Mouse (Mus musculus): Measurements from ENCODE around the gene Sdc3. TPM values are rescaled to one million over a fixed set of nuclear protein-coding genes. Genes with fewer than 3 reads are reported as not detected.

Gene Sdc3
- polyA plus RNA-seq, 1 experiment = 73.1 TPM

GRCm38 (mm10) chr4:130799582-130799981, 7.2 kb downstream of the Sdc3 start:
- no peak for TF ChIP-seq CTCF (IDR thresholded peaks at IDR 0.05; ENCODE audit: control insufficient read depth, insufficient read depth, insufficient replicate concordance, low read depth, low read length)
- no peak for TF ChIP-seq POLR2A (IDR thresholded peaks at IDR 0.05; ENCODE audit: control insufficient read depth, low read depth, low read length)
- no peaks in the 10 kb centered on the region for H3K27me3 ChIP-seq (ENCODE audit: control insufficient read depth, insufficient read depth, low read length)
- H3K4me3 ChIP-seq (ENCODE audit: control insufficient read depth, low read depth, low read length) = no peak overlapping the region
- H3K4me1 ChIP-seq (ENCODE audit: control insufficient read depth, insufficient read depth, low read length) = peaks cover 3% of the 10 kb centered on the region
- H3K36me3 ChIP-seq (ENCODE audit: control insufficient read depth, insufficient read depth, low read length) = no peaks in the 10 kb centered on the region
- H3K27ac ChIP-seq (ENCODE audit: control insufficient read depth, insufficient read depth, low read depth, low read length) = no peak overlapping the region

- no peaks in the 10 kb centered on the region for H3K36me3 ChIP-seq (ENCODE audit: control insufficient read depth, insufficient read depth, low read length)
- H3K4me1 ChIP-seq (ENCODE audit: control insufficient read depth, insufficient read depth, low read length) = peaks cover 3% of the 10 kb centered on the region
These were observed 7.8 kb downstream of the Sdc3 start for GRCm38 (mm10) chr4:130800147-130800546.

GRCm38 (mm10) chr4:130801198-130801597, 8.9 kb downstream of the Sdc3 start:
- Histone ChIP-seq H3K36me3 (ENCODE audit: control insufficient read depth, insufficient read depth, low read length) (no peaks in the 10 kb centered on the region), H3K27me3 (ENCODE audit: control insufficient read depth, insufficient read depth, low read length) (no peaks in the 10 kb centered on the region), H3K27ac (ENCODE audit: control insufficient read depth, insufficient read depth, low read depth, low read length) (no peak overlapping the region), H3K4me1 (ENCODE audit: control insufficient read depth, insufficient read depth, low read length) (peaks cover 3% of the 10 kb centered on the region), H3K4me3 (ENCODE audit: control insufficient read depth, low read depth, low read length) (no peak overlapping the region)
- TF ChIP-seq CTCF (IDR thresholded peaks at IDR 0.05; ENCODE audit: control insufficient read depth, insufficient read depth, insufficient replicate concordance, low read depth, low read length) (no peak), POLR2A (IDR thresholded peaks at IDR 0.05; ENCODE audit: control insufficient read depth, low read depth, low read length) (no peak)

More at GRCm38 (mm10) chr4:130800147-130800546, 7.8 kb downstream of the Sdc3 start:
- no peak overlapping the region for H3K4me3 ChIP-seq (ENCODE audit: control insufficient read depth, low read depth, low read length)
- no peak overlapping the region for H3K27ac ChIP-seq (ENCODE audit: control insufficient read depth, insufficient read depth, low read depth, low read length)
- H3K27me3 ChIP-seq (ENCODE audit: control insufficient read depth, insufficient read depth, low read length) = no peaks in the 10 kb centered on the region
- TF ChIP-seq CTCF (IDR thresholded peaks at IDR 0.05; ENCODE audit: control insufficient read depth, insufficient read depth, insufficient replicate concordance, low read depth, low read length) = no peak
- TF ChIP-seq POLR2A (IDR thresholded peaks at IDR 0.05; ENCODE audit: control insufficient read depth, low read depth, low read length) = no peak

- Histone ChIP-seq H3K27me3 (ENCODE audit: control insufficient read depth, insufficient read depth, low read length) (no peaks in the 10 kb centered on the region), H3K4me1 (ENCODE audit: control insufficient read depth, insufficient read depth, low read length) (peaks cover 3% of the 10 kb centered on the region), H3K4me3 (ENCODE audit: control insufficient read depth, low read depth, low read length) (no peak overlapping the region), H3K27ac (ENCODE audit: control insufficient read depth, insufficient read depth, low read depth, low read length) (no peak overlapping the region), H3K36me3 (ENCODE audit: control insufficient read depth, insufficient read depth, low read length) (no peaks in the 10 kb centered on the region)
- TF ChIP-seq POLR2A (IDR thresholded peaks at IDR 0.05; ENCODE audit: control insufficient read depth, low read depth, low read length) (no peak), CTCF (IDR thresholded peaks at IDR 0.05; ENCODE audit: control insufficient read depth, insufficient read depth, insufficient replicate concordance, low read depth, low read length) (no peak)
These were observed 9.4 kb downstream of the Sdc3 start for GRCm38 (mm10) chr4:130801624-130802329.

GRCm38 (mm10) chr4:130803591-130803990, 11.3 kb downstream of the Sdc3 start:
- Histone ChIP-seq H3K4me1 (ENCODE audit: control insufficient read depth, insufficient read depth, low read length) (no peaks in the 10 kb centered on the region; the same call in none of the 2 replicates), H3K36me3 (ENCODE audit: control insufficient read depth, insufficient read depth, low read length) (no peaks in the 10 kb centered on the region), H3K27ac (ENCODE audit: control insufficient read depth, insufficient read depth, low read depth, low read length) (no peak overlapping the region), H3K4me3 (ENCODE audit: control insufficient read depth, low read depth, low read length) (no peak overlapping the region), H3K27me3 (ENCODE audit: control insufficient read depth, insufficient read depth, low read length) (no peaks in the 10 kb centered on the region)
- TF ChIP-seq POLR2A (IDR thresholded peaks at IDR 0.05; ENCODE audit: control insufficient read depth, low read depth, low read length) (no peak), CTCF (IDR thresholded peaks at IDR 0.05; ENCODE audit: control insufficient read depth, insufficient read depth, insufficient replicate concordance, low read depth, low read length) (no peak)

- Histone ChIP-seq H3K36me3 (ENCODE audit: control insufficient read depth, insufficient read depth, low read length) (no peaks in the 10 kb centered on the region), H3K4me1 (ENCODE audit: control insufficient read depth, insufficient read depth, low read length) (no peaks in the 10 kb centered on the region; the same call in none of the 2 replicates), H3K27me3 (ENCODE audit: control insufficient read depth, insufficient read depth, low read length) (no peaks in the 10 kb centered on the region), H3K4me3 (ENCODE audit: control insufficient read depth, low read depth, low read length) (no peak overlapping the region), H3K27ac (ENCODE audit: control insufficient read depth, insufficient read depth, low read depth, low read length) (no peak overlapping the region)
- TF ChIP-seq CTCF (IDR thresholded peaks at IDR 0.05; ENCODE audit: control insufficient read depth, insufficient read depth, insufficient replicate concordance, low read depth, low read length) (no peak), POLR2A (IDR thresholded peaks at IDR 0.05; ENCODE audit: control insufficient read depth, low read depth, low read length) (no peak)
These were observed 12.0 kb downstream of the Sdc3 start for GRCm38 (mm10) chr4:130804292-130804691.

GRCm38 (mm10) chr4:130804771-130805361, 12.5 kb downstream of the Sdc3 start:
- Histone ChIP-seq H3K4me3 (ENCODE audit: control insufficient read depth, low read depth, low read length) (no peak overlapping the region), H3K36me3 (ENCODE audit: control insufficient read depth, insufficient read depth, low read length) (no peaks in the 10 kb centered on the region), H3K27me3 (ENCODE audit: control insufficient read depth, insufficient read depth, low read length) (no peaks in the 10 kb centered on the region), H3K27ac (ENCODE audit: control insufficient read depth, insufficient read depth, low read depth, low read length) (no peak overlapping the region), H3K4me1 (ENCODE audit: control insufficient read depth, insufficient read depth, low read length) (no peaks in the 10 kb centered on the region; the same call in none of the 2 replicates)
- TF ChIP-seq POLR2A (IDR thresholded peaks at IDR 0.05; ENCODE audit: control insufficient read depth, low read depth, low read length) = no peak
- TF ChIP-seq CTCF (IDR thresholded peaks at IDR 0.05; ENCODE audit: control insufficient read depth, insufficient read depth, insufficient replicate concordance, low read depth, low read length) = no peak

All from testis, adult 2 months (tissue).